Mouse (Mus musculus) spleen, adult 2 months (tissue): Measurements from ENCODE around the gene Ppp1r26.

Source experiments
- CTCF ChIP-seq: fragments of 200-500 bp; IDR thresholded peaks from 2 replicates; pipeline ENCODE4 v1.5.1; 2011; ENCODE audit warnings: mild to moderate bottlenecking, inconsistent platforms; ENCODE audit not compliant: insufficient read depth, insufficient read length, insufficient replicate concordance; ENCODE audit errors: extremely low read depth
- POLR2A ChIP-seq: fragments of 200-500 bp; IDR thresholded peaks from 2 replicates; pipeline ENCODE4 v1.6.1; 2011; ENCODE audit warnings: low read depth, low read length, inconsistent platforms

- TF ChIP-seq POLR2A (no peak), CTCF (no peak)
Measured at GRCm38 (mm10) chr2:28479208-28480204, 32.9 kb downstream of the Ppp1r26 start.
